Mouse (Mus musculus): Measurements from ENCODE around the gene Spint5. TPM values are rescaled to one million over a fixed set of nuclear protein-coding genes. Genes with fewer than 3 reads are reported as not detected.

Spint5 gene
- total and polyA plus RNA-seq, 2 experiments from 2014 or later: not detected

GRCm38 (mm10) chr2:164723276-164723675 lies 8.2 kb downstream of the Spint5 start:
- WGBS: 59% methylated on average over 4 of the region's 4 CpGs
- Histone ChIP-seq H3K4me2 (ENCODE audit: low read depth, low read length) (no peak overlapping the region), H3K27ac (ENCODE audit: low read depth) (no peak overlapping the region), H3K9me3 (replicated peaks; ENCODE audit: control insufficient read depth, low read length) (no peaks in the 10 kb centered on the region), H3K4me3 (ENCODE audit: low read depth, low read length) (no peak overlapping the region), H3K36me3 (replicated peaks; ENCODE audit: control insufficient read depth, insufficient read depth, low read length) (no peaks in the 10 kb centered on the region), H3K27me3 (ENCODE audit: control insufficient read depth, insufficient read depth, low read length) (no peaks in the 10 kb centered on the region), H3K4me1 (ENCODE audit: control insufficient read depth, insufficient read depth) (no peaks in the 10 kb centered on the region), H3K9ac (replicated peaks; ENCODE audit: low read depth, low read length) (no peak overlapping the region)
- no peak for TF ChIP-seq CTCF (IDR thresholded peaks at IDR 0.05; ENCODE audit: low read depth)
- no peak for TF ChIP-seq EP300 (IDR thresholded peaks at IDR 0.05; ENCODE audit: low read depth)
- ATAC-seq (ENCODE audit: insufficient read depth, low read depth): no peak
- DNase-seq (ENCODE audit: low spot score): no peak

- WGBS: 16% methylated on average over 6 of the region's 6 CpGs
Measured at GRCm38 (mm10) chr2:164725895-164726619, 11.0 kb downstream of the Spint5 start.

GRCm38 (mm10) chr2:164731719-164732118 lies 16.6 kb downstream of the Spint5 start:
- TF ChIP-seq EP300 (IDR thresholded peaks at IDR 0.05; ENCODE audit: low read depth) (no peak), CTCF (IDR thresholded peaks at IDR 0.05; ENCODE audit: low read depth) (no peak)
- ATAC-seq (ENCODE audit: insufficient read depth, low read depth) (no peak), DNase-seq (ENCODE audit: low spot score) (no peak)
- Histone ChIP-seq H3K36me3 (replicated peaks; ENCODE audit: control insufficient read depth, insufficient read depth, low read length) (no peaks in the 10 kb centered on the region), H3K4me3 (ENCODE audit: low read depth, low read length) (no peak overlapping the region), H3K27me3 (ENCODE audit: control insufficient read depth, insufficient read depth, low read length) (no peaks in the 10 kb centered on the region), H3K27ac (ENCODE audit: low read depth) (no peak overlapping the region), H3K9me3 (replicated peaks; ENCODE audit: control insufficient read depth, low read length) (no peaks in the 10 kb centered on the region), H3K9ac (replicated peaks; ENCODE audit: low read depth, low read length) (no peak overlapping the region), H3K4me1 (ENCODE audit: control insufficient read depth, insufficient read depth) (no peaks in the 10 kb centered on the region), H3K4me2 (ENCODE audit: low read depth, low read length) (no peak overlapping the region)
- 62% methylated on average over 5 of the region's 5 CpGs for WGBS

More at GRCm38 (mm10) chr2:164725895-164726619, 11.0 kb downstream of the Spint5 start:
- TF ChIP-seq CTCF (IDR thresholded peaks at IDR 0.05; ENCODE audit: low read depth) (peak; percentile 79), EP300 (IDR thresholded peaks at IDR 0.05; ENCODE audit: low read depth) (no peak)
- DNase-seq (ENCODE audit: low spot score) (peak; percentile 45), ATAC-seq (ENCODE audit: insufficient read depth, low read depth) (peak; percentile 55; the same call in 1 of the 2 replicates)
- H3K9me3 ChIP-seq (replicated peaks; ENCODE audit: control insufficient read depth, low read length): no peaks in the 10 kb centered on the region
- H3K27me3 ChIP-seq (ENCODE audit: control insufficient read depth, insufficient read depth, low read length): no peaks in the 10 kb centered on the region
- H3K4me1 ChIP-seq (ENCODE audit: control insufficient read depth, insufficient read depth): no peaks in the 10 kb centered on the region
- H3K4me2 ChIP-seq (ENCODE audit: low read depth, low read length): no peak overlapping the region
- no peak overlapping the region for H3K4me3 ChIP-seq (ENCODE audit: low read depth, low read length)
- H3K9ac ChIP-seq (replicated peaks; ENCODE audit: low read depth, low read length): no peak overlapping the region
- no peaks in the 10 kb centered on the region for H3K36me3 ChIP-seq (replicated peaks; ENCODE audit: control insufficient read depth, insufficient read depth, low read length)
- H3K27ac ChIP-seq (ENCODE audit: low read depth): no peak overlapping the region

- H3K27ac ChIP-seq (ENCODE audit: low read depth): no peak overlapping the region
- 80% methylated on average over 2 of the region's 2 CpGs for WGBS
- ATAC-seq (ENCODE audit: insufficient read depth, low read depth): no peak
Measured at GRCm38 (mm10) chr2:164733259-164733658, 18.2 kb downstream of the Spint5 start.

GRCm38 (mm10) chr2:164734839-164735238 lies 19.7 kb downstream of the Spint5 start:
- Histone ChIP-seq H3K36me3 (replicated peaks; ENCODE audit: control insufficient read depth, insufficient read depth, low read length) (no peaks in the 10 kb centered on the region), H3K9me3 (replicated peaks; ENCODE audit: control insufficient read depth, low read length) (no peaks in the 10 kb centered on the region), H3K4me2 (ENCODE audit: low read depth, low read length) (no peak overlapping the region), H3K4me1 (ENCODE audit: control insufficient read depth, insufficient read depth) (no peaks in the 10 kb centered on the region), H3K27me3 (ENCODE audit: control insufficient read depth, insufficient read depth, low read length) (no peaks in the 10 kb centered on the region), H3K9ac (replicated peaks; ENCODE audit: low read depth, low read length) (no peak overlapping the region), H3K4me3 (ENCODE audit: low read depth, low read length) (no peak overlapping the region), H3K27ac (ENCODE audit: low read depth) (no peak overlapping the region)
- WGBS: 75% methylated on average over 5 of the region's 5 CpGs
- ATAC-seq (ENCODE audit: insufficient read depth, low read depth) (no peak), DNase-seq (ENCODE audit: low spot score) (no peak)
- TF ChIP-seq EP300 (IDR thresholded peaks at IDR 0.05; ENCODE audit: low read depth): no peak
- TF ChIP-seq CTCF (IDR thresholded peaks at IDR 0.05; ENCODE audit: low read depth): no peak

More at GRCm38 (mm10) chr2:164733259-164733658, 18.2 kb downstream of the Spint5 start:
- H3K27me3 ChIP-seq (ENCODE audit: control insufficient read depth, insufficient read depth, low read length): no peaks in the 10 kb centered on the region
- H3K4me2 ChIP-seq (ENCODE audit: low read depth, low read length): no peak overlapping the region
- no peak for TF ChIP-seq EP300 (IDR thresholded peaks at IDR 0.05; ENCODE audit: low read depth)
- no peak for TF ChIP-seq CTCF (IDR thresholded peaks at IDR 0.05; ENCODE audit: low read depth)
- H3K9ac ChIP-seq (replicated peaks; ENCODE audit: low read depth, low read length): no peak overlapping the region
- no peak for DNase-seq (ENCODE audit: low spot score)
- no peaks in the 10 kb centered on the region for H3K4me1 ChIP-seq (ENCODE audit: control insufficient read depth, insufficient read depth)
- no peaks in the 10 kb centered on the region for H3K9me3 ChIP-seq (replicated peaks; ENCODE audit: control insufficient read depth, low read length)
- no peaks in the 10 kb centered on the region for H3K36me3 ChIP-seq (replicated peaks; ENCODE audit: control insufficient read depth, insufficient read depth, low read length)
- H3K4me3 ChIP-seq (ENCODE audit: low read depth, low read length): no peak overlapping the region

- H3K4me2 ChIP-seq (ENCODE audit: low read depth, low read length): no peak overlapping the region
- 83% methylated on average over 5 of the region's 5 CpGs for WGBS
Measured at GRCm38 (mm10) chr2:164735446-164735845, 20.3 kb downstream of the Spint5 start.

More at GRCm38 (mm10) chr2:164735446-164735845, 20.3 kb downstream of the Spint5 start:
- TF ChIP-seq EP300 (IDR thresholded peaks at IDR 0.05; ENCODE audit: low read depth) (no peak), CTCF (IDR thresholded peaks at IDR 0.05; ENCODE audit: low read depth) (no peak)
- Histone ChIP-seq H3K9ac (replicated peaks; ENCODE audit: low read depth, low read length) (no peak overlapping the region), H3K27ac (ENCODE audit: low read depth) (no peak overlapping the region), H3K27me3 (ENCODE audit: control insufficient read depth, insufficient read depth, low read length) (no peaks in the 10 kb centered on the region), H3K4me1 (ENCODE audit: control insufficient read depth, insufficient read depth) (no peaks in the 10 kb centered on the region), H3K4me3 (ENCODE audit: low read depth, low read length) (no peak overlapping the region), H3K9me3 (replicated peaks; ENCODE audit: control insufficient read depth, low read length) (no peaks in the 10 kb centered on the region), H3K36me3 (replicated peaks; ENCODE audit: control insufficient read depth, insufficient read depth, low read length) (no peaks in the 10 kb centered on the region)
- DNase-seq (ENCODE audit: low spot score) (no peak), ATAC-seq (ENCODE audit: insufficient read depth, low read depth) (no peak)

Measured in heart, postnatal 0 days (tissue).